Mouse (Mus musculus): ENCODE data around the gene Gm49384. TPM values are rescaled to one million over a fixed set of nuclear protein-coding genes. Genes with fewer than 3 reads are reported as not detected.

Gm49384 gene
- 9.9 TPM for polyA plus RNA-seq (2014; fragmentation: Illumina TruSeq; extraction: RNeasy Lipid Tissue Mini Kit (QIAGEN cat#74804); ENCODE audit: low read depth, low replicate concordance)

DNA sequence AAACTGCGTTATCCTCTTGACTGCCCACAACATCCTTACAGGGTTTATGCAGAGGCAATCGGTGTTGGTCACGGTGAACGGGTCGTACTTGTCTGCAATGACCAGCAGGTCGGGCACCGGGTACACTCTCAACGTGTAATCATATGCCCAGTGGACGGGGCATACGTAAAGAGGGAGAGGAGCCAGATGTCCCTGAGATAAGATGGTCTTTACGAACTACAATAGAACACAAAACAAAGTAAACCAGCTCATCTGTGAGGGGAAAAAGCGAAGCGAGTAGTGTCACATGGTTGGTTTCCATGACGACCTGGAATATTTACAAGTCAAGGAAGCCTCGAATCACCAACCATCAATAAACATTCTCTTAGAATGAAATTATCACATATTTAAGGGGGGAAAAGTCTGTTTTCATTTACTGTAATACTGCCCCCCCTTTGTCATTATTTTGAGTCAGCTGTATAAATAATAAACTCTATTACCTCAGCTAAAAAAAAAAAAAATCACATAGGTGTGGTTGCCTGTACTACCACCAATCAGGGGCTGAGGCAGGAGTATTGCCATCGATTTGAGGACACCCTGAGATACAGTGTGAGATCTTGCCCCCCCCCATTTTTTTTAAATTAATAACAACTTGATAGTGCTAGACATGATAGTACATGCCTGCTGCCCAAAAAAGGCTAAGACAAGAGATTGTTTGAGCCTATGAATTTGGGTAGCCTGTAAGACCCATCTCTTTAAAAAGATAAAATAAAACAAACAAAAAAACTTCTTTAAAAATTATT is at the start of gene Gm49384:
Gm49384 (minus strand) TSS at position 216 of the 782 bp plus-strand sequence.

DNA sequence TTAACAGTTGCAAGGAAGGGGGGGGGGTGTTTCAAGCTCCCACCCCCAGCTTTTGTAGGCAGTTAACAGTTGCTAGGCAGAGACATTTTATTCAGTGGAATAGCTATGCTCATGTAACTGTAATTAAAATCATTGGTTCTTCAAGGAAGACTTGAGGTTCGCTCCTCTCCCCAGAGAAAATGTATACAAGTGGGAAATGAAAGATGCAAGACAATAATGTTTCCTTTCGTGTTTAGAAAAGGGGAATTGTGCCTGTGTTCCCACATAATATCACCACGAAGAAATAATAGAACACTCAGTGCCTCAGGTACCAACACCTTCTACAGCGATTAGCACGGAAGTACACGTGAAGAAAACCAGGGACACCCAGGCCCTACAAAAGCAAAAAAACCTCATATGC is 36.8 kb upstream of the Gm49384 start, which contains the start of gene Klhdc1:
Klhdc1 (plus strand) TSS at position 301 of the 400 bp plus-strand sequence.

DNA sequence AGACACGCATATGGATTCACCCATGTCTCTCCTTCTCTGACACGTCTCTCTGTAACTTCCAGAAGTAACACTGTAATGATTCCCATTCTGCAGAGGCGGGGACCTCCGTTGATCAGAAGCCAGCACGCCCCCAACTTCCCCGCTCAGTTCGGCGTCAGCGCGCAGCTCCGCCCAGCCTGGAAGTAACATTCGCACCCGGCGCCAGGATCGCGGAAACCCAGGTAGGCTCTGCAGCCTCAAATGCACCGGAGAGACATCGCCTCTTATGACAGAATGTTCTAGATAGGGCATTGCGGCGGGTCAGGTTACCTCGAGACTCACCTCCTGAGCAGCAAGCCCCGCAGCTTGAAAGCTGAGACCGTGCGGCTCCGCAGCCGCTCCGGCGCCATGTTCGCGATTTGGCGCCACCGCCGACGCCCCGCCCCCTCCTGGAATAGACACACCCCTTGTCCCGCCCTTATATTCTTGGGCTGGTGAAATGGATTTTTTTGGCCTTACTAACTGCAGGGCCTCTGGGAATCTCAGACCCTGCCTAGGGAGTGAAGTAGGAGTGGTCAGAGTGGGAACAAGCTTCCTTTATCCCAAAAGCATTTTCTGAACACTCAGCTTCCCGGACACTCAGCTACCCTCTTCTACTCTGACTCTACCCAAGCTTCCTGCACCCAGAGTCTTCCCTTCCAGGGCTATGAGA is 23.9 kb upstream of the Gm49384 start, which contains the start of gene Pole2:
Pole2 (minus strand) TSS at position 420 of the 691 bp plus-strand sequence.

DNA sequence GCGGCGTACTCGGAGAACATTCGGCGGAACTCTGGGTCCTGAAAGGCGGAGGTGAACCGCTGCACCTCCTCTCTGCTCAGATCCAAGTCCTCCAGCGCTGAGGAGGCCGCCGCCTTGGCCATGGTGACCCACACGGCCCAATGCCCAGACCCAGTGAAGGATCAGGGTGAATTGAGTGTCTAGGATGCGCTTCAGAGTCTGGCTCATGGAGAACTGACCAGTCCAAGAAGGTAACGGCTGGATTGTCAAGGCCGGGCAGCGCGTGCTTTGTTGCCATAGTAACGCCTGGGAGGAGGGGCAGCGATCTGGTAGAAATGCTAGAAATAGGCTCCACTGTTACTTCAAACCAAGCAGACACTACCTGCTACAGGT is 5.9 kb downstream of the Gm49384 start, which contains the start of gene Dnaaf2:
Dnaaf2 (minus strand) TSS at position 266 of the 372 bp plus-strand sequence.

DNA sequence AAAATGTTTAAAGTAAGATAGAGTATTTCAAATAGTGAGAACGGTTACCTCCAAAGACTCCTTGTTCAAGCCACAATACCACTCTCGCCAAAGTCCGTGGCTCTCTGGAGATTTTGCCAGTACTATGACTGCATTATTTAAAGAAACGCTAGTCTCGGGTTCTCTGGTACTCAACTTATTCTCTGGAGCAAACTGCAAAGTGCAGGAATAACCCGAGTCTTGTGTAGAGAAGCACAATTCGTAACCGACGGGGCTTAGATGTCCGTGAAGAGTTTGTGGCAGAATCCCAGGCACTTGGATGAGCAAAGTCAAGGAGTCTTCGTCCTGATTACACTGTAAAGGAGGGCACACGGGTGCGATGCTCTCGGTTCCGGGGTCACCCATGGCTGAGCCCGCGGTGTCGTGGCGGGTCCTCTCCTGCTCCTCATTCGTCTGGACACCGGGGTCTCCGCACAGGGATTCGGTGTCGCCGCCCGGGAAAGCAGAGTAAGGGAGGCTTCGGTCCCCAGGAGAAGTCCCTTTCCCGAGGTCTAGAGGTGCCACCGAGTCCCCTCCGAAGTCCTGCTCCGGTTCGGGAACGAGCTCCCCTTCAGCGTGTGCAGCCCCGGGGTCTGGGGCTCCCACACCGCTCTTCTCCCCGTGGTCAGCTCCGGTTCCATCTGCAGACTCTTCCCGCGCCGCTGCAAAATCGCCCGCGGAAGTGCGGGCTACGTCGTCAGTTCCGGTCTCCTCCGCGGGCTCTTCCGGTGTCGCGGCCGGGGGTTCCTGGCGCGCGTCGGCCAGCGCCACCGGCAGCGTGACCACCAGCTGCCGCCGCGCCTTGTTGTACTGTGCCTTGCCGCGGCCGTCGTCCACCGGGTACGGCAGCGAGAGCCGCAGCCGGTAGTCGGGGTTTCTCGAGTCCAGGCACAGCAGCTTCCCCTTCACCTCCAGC is 7.4 kb downstream of the Gm49384 start, which contains the start of gene Gm49383:
Gm49383 (minus strand) TSS at position 661 of the 934 bp plus-strand sequence.

DNA sequence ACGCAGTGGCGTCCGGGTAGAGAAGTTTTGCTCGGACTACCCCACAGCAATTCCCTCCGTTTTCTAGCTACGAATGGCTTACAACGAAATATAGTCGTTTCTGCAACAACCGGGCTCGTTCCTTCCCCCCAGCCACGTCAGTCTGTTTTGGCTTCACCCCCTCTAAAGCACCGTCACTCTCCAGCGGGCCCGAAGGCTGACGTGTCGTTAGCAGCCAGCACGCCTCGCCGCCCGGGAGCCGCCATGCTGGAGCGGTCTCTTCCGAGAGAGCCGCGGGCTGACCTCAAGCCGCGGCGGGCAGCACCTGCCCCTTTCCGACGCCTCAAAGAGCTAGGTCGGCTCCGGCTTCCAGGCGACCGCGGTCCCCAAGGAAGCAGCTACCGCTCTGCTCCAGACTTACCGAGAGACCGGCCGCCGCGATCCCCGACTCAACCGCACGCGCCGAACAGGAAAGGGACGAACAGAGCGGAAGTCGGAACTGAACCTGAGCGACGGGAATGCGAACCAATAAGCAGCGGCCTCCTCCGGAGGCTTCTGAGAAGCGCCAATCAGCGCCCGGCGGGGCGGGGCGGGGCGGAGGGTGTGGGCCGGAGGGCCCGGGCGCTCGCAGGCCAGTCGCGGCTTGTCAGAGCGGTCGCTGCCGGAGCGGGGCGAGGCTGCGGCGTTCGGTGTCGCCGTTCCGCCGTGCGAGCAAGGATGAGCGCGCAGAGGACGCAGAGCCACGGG is 20.3 kb downstream of the Gm49384 start, which contains the start of the genes Rpl36al and Mgat2:
Rpl36al (minus strand) TSS at position 501 of the 726 bp plus-strand sequence.
Mgat2 (plus strand) TSS at position 575 of the 726 bp plus-strand sequence.

DNA sequence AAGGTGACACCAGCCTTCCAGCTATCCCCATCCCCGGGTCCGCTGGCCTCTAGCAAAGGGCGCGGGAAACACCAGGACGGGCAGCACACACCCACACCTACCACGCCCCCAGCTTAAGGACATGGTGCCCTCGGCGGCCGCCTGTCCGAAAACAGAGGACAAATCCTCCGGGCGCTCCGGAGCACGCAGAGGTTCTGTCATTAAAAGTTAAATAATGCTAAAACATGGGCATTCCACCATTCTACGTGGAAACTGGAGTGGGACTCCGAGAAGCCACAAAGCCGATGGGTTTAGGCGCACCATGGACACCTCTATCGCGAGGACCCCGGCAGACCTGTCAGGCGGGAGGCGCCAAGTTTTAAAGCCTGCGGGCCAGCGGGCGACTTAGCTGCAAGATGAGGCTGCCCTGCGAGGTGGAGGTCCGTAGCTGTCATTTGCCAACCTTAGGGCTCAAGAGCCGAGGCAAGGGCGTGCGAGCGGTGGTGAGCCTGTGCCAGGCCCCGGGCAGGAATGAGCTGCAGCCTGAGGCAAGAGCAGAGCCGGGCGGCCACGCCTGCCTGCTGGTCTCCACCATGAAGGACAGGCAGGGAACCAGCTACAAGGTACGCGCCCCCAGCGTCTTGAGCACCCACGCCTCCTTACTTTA is 35.5 kb downstream of the Gm49384 start, which contains the start of gene Lrr1:
Lrr1 (plus strand) TSS at position 354 of the 646 bp plus-strand sequence.

DNA sequence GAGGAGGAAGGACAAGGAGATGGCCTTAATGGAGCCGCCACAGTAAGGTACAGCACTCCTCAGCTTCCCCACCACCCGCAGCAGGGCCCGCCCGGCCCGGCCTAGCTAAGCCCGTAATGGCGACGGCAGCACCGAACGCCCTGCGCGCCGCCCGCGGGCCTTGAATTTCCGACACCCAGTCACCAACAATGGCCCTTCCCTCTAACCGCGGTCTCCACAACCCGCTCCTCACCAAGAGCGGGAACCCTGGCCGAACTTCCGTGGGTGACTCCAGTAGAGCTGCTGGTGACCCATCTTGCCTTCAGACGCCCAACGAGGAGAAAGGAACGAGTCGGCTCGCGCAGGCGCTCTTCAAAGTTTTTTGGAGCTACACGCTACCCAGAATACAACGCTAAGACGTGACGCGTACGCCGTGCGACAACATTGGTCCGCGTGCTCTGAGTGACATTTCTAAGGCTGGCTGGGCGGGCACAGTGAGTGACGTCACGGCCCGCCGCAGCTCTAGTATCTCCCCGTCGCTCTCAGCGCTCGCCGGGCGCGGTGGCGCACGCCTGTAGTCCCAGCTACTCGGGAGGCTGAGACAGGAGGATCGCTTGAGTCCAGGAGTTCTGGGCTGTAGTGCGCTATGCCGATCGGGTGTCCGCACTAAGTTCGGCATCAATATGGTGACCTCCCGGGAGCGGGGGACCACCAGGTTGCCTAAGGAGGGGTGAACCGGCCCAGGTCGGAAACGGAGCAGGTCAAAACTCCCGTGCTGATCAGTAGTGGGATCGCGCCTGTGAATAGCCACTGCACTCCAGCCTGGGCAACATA is 45.1 kb downstream of the Gm49384 start, which contains the start of gene Rps29:
Rps29 (minus strand) TSS at position 422 of the 813 bp plus-strand sequence.

Other genes starting within 250 kb of the Gm49384 start
- gene Rps29, start 45.1 kb downstream of the Gm49384 start, polyA plus RNA-seq (2014; fragmentation: Illumina TruSeq; extraction: RNeasy Lipid Tissue Mini Kit (QIAGEN cat#74804); ENCODE audit: low read depth, low replicate concordance), result 11.5 TPM
- gene Lrr1, start 35.5 kb downstream of the Gm49384 start, polyA plus RNA-seq (2014; fragmentation: Illumina TruSeq; extraction: RNeasy Lipid Tissue Mini Kit (QIAGEN cat#74804); ENCODE audit: low read depth, low replicate concordance), result 0.82 TPM
- 235 TPM for gene Rpl36al, start 20.2 kb downstream of the Gm49384 start, polyA plus RNA-seq (2014; fragmentation: Illumina TruSeq; extraction: RNeasy Lipid Tissue Mini Kit (QIAGEN cat#74804); ENCODE audit: low read depth, low replicate concordance)
- 170 TPM for gene Mgat2, start 20.1 kb downstream of the Gm49384 start, polyA plus RNA-seq (2014; fragmentation: Illumina TruSeq; extraction: RNeasy Lipid Tissue Mini Kit (QIAGEN cat#74804); ENCODE audit: low read depth, low replicate concordance)
- gene Gm49383, start 7.2 kb downstream of the Gm49384 start, polyA plus RNA-seq (2014; fragmentation: Illumina TruSeq; extraction: RNeasy Lipid Tissue Mini Kit (QIAGEN cat#74804); ENCODE audit: low read depth, low replicate concordance), result 2.4 TPM
- gene Dnaaf2, start 5.8 kb downstream of the Gm49384 start, polyA plus RNA-seq (2014; fragmentation: Illumina TruSeq; extraction: RNeasy Lipid Tissue Mini Kit (QIAGEN cat#74804); ENCODE audit: low read depth, low replicate concordance), result 1.5 TPM
- gene Pole2, start 23.9 kb upstream of the Gm49384 start, polyA plus RNA-seq (2014; fragmentation: Illumina TruSeq; extraction: RNeasy Lipid Tissue Mini Kit (QIAGEN cat#74804); ENCODE audit: low read depth, low replicate concordance), result 5.5 TPM
- gene Klhdc1, start 36.9 kb upstream of the Gm49384 start, polyA plus RNA-seq (2014; fragmentation: Illumina TruSeq; extraction: RNeasy Lipid Tissue Mini Kit (QIAGEN cat#74804); ENCODE audit: low read depth, low replicate concordance), result 21.4 TPM
- 129 TPM for gene Klhdc2, start 92.4 kb upstream of the Gm49384 start, polyA plus RNA-seq (2014; fragmentation: Illumina TruSeq; extraction: RNeasy Lipid Tissue Mini Kit (QIAGEN cat#74804); ENCODE audit: low read depth, low replicate concordance)
- gene Nemf, start 152.9 kb upstream of the Gm49384 start, polyA plus RNA-seq (2014; fragmentation: Illumina TruSeq; extraction: RNeasy Lipid Tissue Mini Kit (QIAGEN cat#74804); ENCODE audit: low read depth, low replicate concordance), result 126 TPM
- gene Arf6, start 167.9 kb upstream of the Gm49384 start, polyA plus RNA-seq (2014; fragmentation: Illumina TruSeq; extraction: RNeasy Lipid Tissue Mini Kit (QIAGEN cat#74804); ENCODE audit: low read depth, low replicate concordance), result 55.8 TPM
- not detected for gene Gm9887, start 168.2 kb upstream of the Gm49384 start, polyA plus RNA-seq (2014; fragmentation: Illumina TruSeq; extraction: RNeasy Lipid Tissue Mini Kit (QIAGEN cat#74804); ENCODE audit: low read depth, low replicate concordance)

Measured in adrenal gland, adult 10 weeks (tissue).